Mouse (Mus musculus) stomach, adult 2 months (tissue): ENCODE measurements around the gene Tes. TPM values are rescaled to one million over a fixed set of nuclear protein-coding genes. Genes with fewer than 3 reads are reported as not detected.

Source experiments
- polyA plus RNA-seq: library from polyadenylated mRNA; depleted of rRNA; stranded (reverse); fragments of >200 nt; gene quantifications from 2 replicates; pipeline ENCODE4 v1.2.3, GENCODE M21; 2012; rRNA removed

The Tes gene
- polyA plus RNA-seq = 23.2 and 26.4 TPM in 2 replicates

GRCm38 (mm10) chr6:17064936-17065790 is at the start of gene Tes:
Gene Tes, plus strand, starts transcription at chr6:17065149.

Other genes with a start within 250 kb of the Tes start
- 0.08 TPM in 1 of 2 replicates, not detected in the other for gene Tfec, start 166.7 kb upstream of the Tes start, polyA plus RNA-seq
- 11.6 and 12.5 TPM in 2 replicates for gene Cav2, start 216.0 kb downstream of the Tes start, polyA plus RNA-seq
- gene Cav1, start 241.2 kb downstream of the Tes start, polyA plus RNA-seq = 118 and 126 TPM in 2 replicates